Mouse (Mus musculus) embryonic facial prominence, embryonic 14.5 days (tissue): ENCODE data around the gene Sept5. TPM values are rescaled to one million over a fixed set of nuclear protein-coding genes. Genes with fewer than 3 reads are reported as not detected.

Source experiments
- ATAC-seq: fragments of 200-750 bp; cut with Nextera tagmentation; 2 replicates; pipeline ENCODE4 v1.8.0; 2017; ENCODE audit warnings: low read depth, moderate number of reproducible peaks, moderate TSS enrichment
- DNase-seq: peaks from one replicate; pipeline ENCODE4 v3.0.0-alpha.2; 2015; ENCODE audit warnings: low spot score
- H3K27ac ChIP-seq: fragments of 300-500 bp; sonication (generic); replicated peaks from 2 replicates; pipeline ENCODE4 v1.5.1; 2014; ENCODE audit warnings: low read depth, mild to moderate bottlenecking, low read length, moderate library complexity
- H3K27me3 ChIP-seq: fragments of 300-500 bp; sonication (generic); replicated peaks from 2 replicates; pipeline ENCODE4 v1.6.1; 2014; ENCODE audit warnings: low read length; ENCODE audit not compliant: control insufficient read depth, insufficient read depth
- H3K36me3 ChIP-seq: fragments of 300-500 bp; sonication (generic); 2 replicates; pipeline ENCODE4 v1.6.1; 2014; ENCODE audit warnings: low read length, mixed read lengths; ENCODE audit not compliant: control insufficient read depth, insufficient read depth
- H3K4me1 ChIP-seq: fragments of 300-500 bp; sonication (generic); 2 replicates; pipeline ENCODE4 v1.6.1; 2014; ENCODE audit warnings: antibody characterized with exemption, low read length; ENCODE audit not compliant: control insufficient read depth, insufficient read depth
- H3K4me2 ChIP-seq: fragments of 300-500 bp; sonication (generic); 2 replicates; pipeline ENCODE4 v1.6.1; 2014; ENCODE audit warnings: low read depth, mild to moderate bottlenecking, low read length, moderate library complexity, mixed read lengths
- H3K4me3 ChIP-seq: fragments of 300-500 bp; sonication (generic); 2 replicates; pipeline ENCODE4 v1.5.1; 2014; ENCODE audit warnings: low read depth, mild to moderate bottlenecking, low read length
- H3K9ac ChIP-seq: fragments of 300-500 bp; sonication (generic); 2 replicates; pipeline ENCODE4 v1.6.1; 2014; ENCODE audit warnings: low read depth, mild to moderate bottlenecking, low read length, moderate library complexity, mixed read lengths
- H3K9me3 ChIP-seq: fragments of 300-500 bp; sonication (generic); 2 replicates; pipeline ENCODE4 v1.6.1; 2016; ENCODE audit warnings: low read length; ENCODE audit not compliant: control insufficient read depth
- WGBS: fragments of 180-500 bp; shearing (Covaris S2); extraction: QIAGEN DNeasy Blood & Tissue Kit; methylation state at CpG from one replicate; pipeline ENCODE4 v1.1.7; 2014; 5-methylcytosine and 5-hydroxymethylcytosine counted together
- polyA plus RNA-seq: library from polyadenylated mRNA; unstranded; fragments of >200 nt; fragmentation: Nextera tagmentation; extraction: Ambion mirVana; gene quantifications from 2 replicates; pipeline ENCODE4 v1.2.1, GENCODE M21; 2014

The Sept5 gene
- polyA plus RNA-seq, 1 experiment from 2014 or later: 34.1 TPM

GRCm38 (mm10) chr16:18653290-18654160 is 23.8 kb upstream of the Sept5 start:
- DNase-seq (no peak), ATAC-seq (no peak)
- H3K9ac ChIP-seq: no peak overlapping the region
- no peaks in the 10 kb centered on the region for H3K36me3 ChIP-seq
- H3K9me3 ChIP-seq: no peaks in the 10 kb centered on the region
- H3K27ac ChIP-seq: no peak overlapping the region
- H3K4me2 ChIP-seq: no peak overlapping the region
- no peaks in the 10 kb centered on the region for H3K4me1 ChIP-seq
- H3K27me3 ChIP-seq: no peaks in the 10 kb centered on the region
- WGBS: 86% methylated on average over 6 of the region's 6 CpGs
- no peak overlapping the region for H3K4me3 ChIP-seq

GRCm38 (mm10) chr16:18649126-18649525 is 19.4 kb upstream of the Sept5 start:
- Histone ChIP-seq H3K4me3 (no peak overlapping the region), H3K4me1 (peaks cover 5% of the 10 kb centered on the region; the same call in 1 of the 2 replicates), H3K9ac (no peak overlapping the region), H3K36me3 (no peaks in the 10 kb centered on the region), H3K27me3 (no peaks in the 10 kb centered on the region), H3K4me2 (no peak overlapping the region), H3K9me3 (no peaks in the 10 kb centered on the region), H3K27ac (no peak overlapping the region)
- DNase-seq (no peak), ATAC-seq (no peak)
- WGBS: 62% methylated on average over 3 of the region's 3 CpGs

- Histone ChIP-seq H3K4me3 (no peak overlapping the region), H3K27ac (peak overlapping the region; percentile 80), H3K9ac (no peak overlapping the region), H3K27me3 (no peaks in the 10 kb centered on the region), H3K4me1 (peaks cover 5% of the 10 kb centered on the region; the same call in 1 of the 2 replicates), H3K36me3 (no peaks in the 10 kb centered on the region), H3K4me2 (no peak overlapping the region), H3K9me3 (no peaks in the 10 kb centered on the region)
- WGBS: 50% methylated on average over 6 of the region's 6 CpGs
- peak; percentile 55 for ATAC-seq
- DNase-seq: peak; percentile 47
Observed at GRCm38 (mm10) chr16:18645329-18645728, 15.6 kb upstream of the Sept5 start.

- Histone ChIP-seq H3K27ac (no peak overlapping the region; the same call in 1 of the 2 replicates), H3K9ac (no peak overlapping the region), H3K9me3 (no peaks in the 10 kb centered on the region), H3K4me1 (peaks cover 5% of the 10 kb centered on the region; the same call in 1 of the 2 replicates), H3K36me3 (no peaks in the 10 kb centered on the region), H3K4me3 (no peak overlapping the region), H3K4me2 (no peak overlapping the region), H3K27me3 (no peaks in the 10 kb centered on the region)
- WGBS: 84% methylated on average over 4 of the region's 4 CpGs
- ATAC-seq: no peak
- DNase-seq: no peak
Observed at GRCm38 (mm10) chr16:18644485-18644884, 14.7 kb upstream of the Sept5 start.

- Histone ChIP-seq H3K27me3 (no peaks in the 10 kb centered on the region), H3K27ac (no peak overlapping the region), H3K36me3 (no peaks in the 10 kb centered on the region), H3K9ac (no peak overlapping the region), H3K9me3 (no peaks in the 10 kb centered on the region), H3K4me1 (peaks cover 5% of the 10 kb centered on the region; the same call in 1 of the 2 replicates), H3K4me2 (no peak overlapping the region), H3K4me3 (no peak overlapping the region)
- DNase-seq (no peak), ATAC-seq (no peak)
- WGBS: 67% methylated on average over 11 of the region's 11 CpGs
Observed at GRCm38 (mm10) chr16:18643406-18643998, 13.7 kb upstream of the Sept5 start.

GRCm38 (mm10) chr16:18642897-18643296 is 13.1 kb upstream of the Sept5 start:
- no peaks in the 10 kb centered on the region for H3K9me3 ChIP-seq
- no peak overlapping the region for H3K4me3 ChIP-seq
- no peaks in the 10 kb centered on the region for H3K27me3 ChIP-seq
- 78% methylated on average over 4 of the region's 4 CpGs for WGBS
- no peak overlapping the region for H3K9ac ChIP-seq
- H3K4me2 ChIP-seq: no peak overlapping the region
- H3K27ac ChIP-seq: no peak overlapping the region
- no peaks in the 10 kb centered on the region for H3K36me3 ChIP-seq
- no peak for ATAC-seq
- no peak for DNase-seq
- H3K4me1 ChIP-seq: peaks cover 5% of the 10 kb centered on the region; the same call in 1 of the 2 replicates

GRCm38 (mm10) chr16:18642291-18642690 is 12.5 kb upstream of the Sept5 start:
- Histone ChIP-seq H3K4me2 (no peak overlapping the region), H3K4me1 (peaks cover 5% of the 10 kb centered on the region; the same call in 1 of the 2 replicates), H3K9me3 (no peaks in the 10 kb centered on the region), H3K27me3 (no peaks in the 10 kb centered on the region), H3K4me3 (no peak overlapping the region), H3K9ac (no peak overlapping the region), H3K27ac (no peak overlapping the region), H3K36me3 (no peaks in the 10 kb centered on the region)
- ATAC-seq: 0 out of 2 replicates have a peak, but pooled peaks have one; percentile 18
- WGBS: 43% methylated on average over 7 of the region's 7 CpGs
- DNase-seq: no peak

GRCm38 (mm10) chr16:18639382-18639929 is 9.7 kb upstream of the Sept5 start:
- DNase-seq: no peak
- no peak for ATAC-seq
- no peak overlapping the region for H3K27ac ChIP-seq
- 88% methylated on average over 1 of the region's 1 CpGs for WGBS
- H3K4me2 ChIP-seq: no peak overlapping the region
- H3K4me3 ChIP-seq: no peak overlapping the region
- H3K36me3 ChIP-seq: no peaks in the 10 kb centered on the region
- H3K9ac ChIP-seq: no peak overlapping the region
- no peaks in the 10 kb centered on the region for H3K27me3 ChIP-seq
- no peaks in the 10 kb centered on the region for H3K4me1 ChIP-seq
- H3K9me3 ChIP-seq: no peaks in the 10 kb centered on the region
